Mouse (Mus musculus): ENCODE measurements around the gene Alcam. TPM values are rescaled to one million over a fixed set of nuclear protein-coding genes. Genes with fewer than 3 reads are reported as not detected.

Gene Alcam
- total RNA-seq, 2 experiments from 2014 or later, result 0.17 to 4.4 TPM

DNA sequence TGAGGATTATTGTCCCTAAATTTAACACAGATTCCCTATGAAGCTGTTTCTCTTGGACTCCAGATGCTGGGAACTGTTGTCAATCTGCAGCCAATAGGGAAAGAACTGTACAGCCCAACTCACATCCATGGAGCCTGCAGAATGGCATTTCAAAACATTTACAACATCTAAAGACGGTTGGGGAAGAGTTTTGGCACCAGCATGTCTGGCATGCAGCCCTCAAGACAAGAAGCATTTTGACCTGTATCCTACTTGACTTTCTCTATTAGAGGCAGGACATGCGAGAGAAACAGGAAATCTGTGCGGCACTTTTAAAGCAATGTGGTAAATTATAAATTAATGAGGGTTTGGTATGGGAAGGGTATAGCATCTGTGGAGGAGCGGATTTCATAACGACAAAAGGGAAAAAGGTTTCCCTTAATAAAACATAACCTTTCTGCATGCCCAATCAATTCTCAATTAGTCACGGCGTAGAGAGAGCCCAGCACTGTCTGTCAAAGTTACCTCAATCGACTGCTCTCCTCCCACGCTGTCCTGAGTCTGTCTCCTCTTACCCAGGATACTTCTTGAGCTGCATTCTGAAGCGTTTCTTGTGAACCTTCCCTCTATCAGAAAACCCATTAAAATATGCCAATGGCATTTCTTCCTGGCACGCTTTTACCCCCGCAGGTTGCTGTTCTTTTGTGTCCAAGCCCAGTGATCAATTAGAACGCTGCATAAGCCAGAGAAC is 70.3 kb downstream of the Alcam start:
- ATAC-seq (replicated peaks; ENCODE audit: low FRiP score, low TSS enrichment, poor library complexity, severe bottlenecking), result no peak

DNA sequence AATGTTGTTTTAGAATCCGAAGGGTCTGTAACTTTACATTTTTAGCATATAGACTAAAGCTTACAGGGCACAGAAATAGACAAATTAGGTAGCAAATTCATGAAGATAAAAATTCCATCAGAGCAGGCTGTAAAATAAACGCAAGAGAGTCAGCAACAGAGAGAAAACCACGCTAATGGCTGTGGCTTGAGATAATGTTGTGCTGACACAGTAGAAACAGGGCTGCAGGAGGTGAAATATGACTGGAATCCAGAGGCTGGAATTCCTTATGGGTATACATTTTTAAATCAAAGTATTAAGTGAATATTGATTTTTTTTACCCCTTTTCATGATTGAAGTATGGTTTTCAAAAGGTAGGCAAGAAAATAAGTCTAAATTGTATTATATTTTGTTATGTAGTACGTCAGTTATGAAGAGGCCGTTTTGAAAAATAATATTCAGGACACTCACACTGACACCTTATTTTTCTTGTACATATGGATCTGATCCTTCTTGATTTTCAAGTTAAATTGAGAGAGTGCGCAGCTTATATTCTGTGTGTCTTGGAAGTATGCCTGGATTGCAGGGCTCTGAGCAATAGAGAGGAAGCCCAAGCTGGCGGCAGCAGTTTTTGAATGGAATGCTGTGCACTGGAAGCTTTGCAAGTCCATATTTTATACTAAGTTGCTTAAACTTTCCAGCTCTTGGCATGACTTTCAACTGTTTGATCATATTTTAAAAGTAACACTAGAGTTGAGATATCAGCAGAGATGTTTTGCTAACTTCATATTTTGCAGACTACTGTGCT is 74.9 kb downstream of the Alcam start:
- no peak for ATAC-seq (replicated peaks; ENCODE audit: low FRiP score, low TSS enrichment, poor library complexity, severe bottlenecking)

DNA sequence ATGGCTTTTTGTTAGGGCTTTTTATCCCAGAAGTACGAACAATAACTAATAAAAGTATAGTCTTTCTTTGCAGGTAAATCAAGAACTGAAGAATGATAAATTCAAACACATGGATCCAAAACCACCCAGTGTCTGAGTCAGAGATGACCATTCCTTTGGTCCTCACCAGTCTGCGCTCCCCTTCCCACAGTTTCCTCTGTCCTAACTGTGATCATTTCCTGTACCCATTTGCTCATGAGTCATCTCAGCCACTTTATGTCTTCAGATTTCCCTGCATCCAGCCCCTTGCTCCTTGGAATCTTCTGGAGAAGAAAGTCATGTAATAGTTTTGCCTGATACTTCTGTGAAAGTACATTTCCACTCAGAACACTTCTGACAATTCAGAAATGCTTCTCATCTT is 77.0 kb downstream of the Alcam start:
- no peak for ATAC-seq (replicated peaks; ENCODE audit: low FRiP score, low TSS enrichment, poor library complexity, severe bottlenecking)

DNA sequence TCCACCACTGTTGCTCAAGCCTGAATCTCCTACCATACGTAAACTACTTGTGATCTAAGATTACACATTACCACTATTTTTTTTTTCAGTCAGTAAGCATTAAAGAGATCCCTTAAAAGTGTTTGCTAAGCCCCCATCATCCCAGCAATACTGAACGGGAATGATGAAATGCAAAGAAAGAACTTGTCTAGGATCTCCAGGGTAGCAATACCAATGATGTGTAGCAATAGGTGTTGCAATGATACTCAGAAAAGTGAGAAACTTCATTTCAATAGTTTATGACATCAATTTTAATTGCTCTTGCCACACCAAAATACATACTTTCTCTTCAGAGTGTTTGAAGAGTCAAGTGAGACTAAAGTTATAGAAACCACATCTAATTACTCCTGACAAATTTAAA is 81.9 kb downstream of the Alcam start:
- ATAC-seq (replicated peaks; ENCODE audit: low FRiP score, low TSS enrichment, poor library complexity, severe bottlenecking), result no peak

DNA sequence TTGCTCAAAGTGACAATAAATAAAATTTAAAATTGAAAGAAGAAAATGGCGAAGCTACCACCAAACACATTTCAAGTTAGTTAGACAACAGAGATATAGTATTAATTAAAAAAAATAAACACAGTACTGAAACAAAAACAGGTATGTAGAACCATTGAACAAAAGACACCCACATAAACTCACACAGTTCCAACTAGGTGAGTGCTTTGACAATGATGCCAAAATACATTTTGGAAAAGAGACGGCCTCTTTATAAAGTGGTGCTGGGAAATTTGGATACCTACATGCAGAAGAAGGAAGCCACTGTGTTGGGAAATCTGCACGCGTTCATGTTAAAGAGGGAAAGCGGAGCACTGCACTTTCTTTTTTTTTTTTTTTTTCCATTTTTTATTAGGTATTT is 85.4 kb downstream of the Alcam start:
- no peak for ATAC-seq (replicated peaks; ENCODE audit: low FRiP score, low TSS enrichment, poor library complexity, severe bottlenecking)

DNA sequence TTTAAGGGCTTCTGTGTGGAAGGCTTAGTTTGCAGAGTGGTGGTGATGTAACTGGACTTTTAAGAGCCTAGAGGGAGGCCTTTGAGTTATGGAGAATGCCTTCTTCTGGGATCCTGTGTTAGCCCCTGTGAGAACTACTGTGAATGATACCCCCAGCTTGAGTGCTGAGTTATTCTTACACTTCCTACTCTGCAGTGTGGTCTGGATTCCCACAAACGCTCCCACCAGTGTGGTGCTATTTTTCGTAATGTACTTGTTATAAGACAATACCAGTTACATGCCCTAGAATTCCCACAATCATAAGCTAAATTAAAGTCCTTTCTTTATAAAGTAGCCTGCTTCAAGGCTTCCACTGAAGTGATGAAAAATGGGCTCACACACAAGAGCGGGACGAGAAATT is 87.0 kb downstream of the Alcam start:
- ATAC-seq (replicated peaks; ENCODE audit: low FRiP score, low TSS enrichment, poor library complexity, severe bottlenecking), result no peak

DNA sequence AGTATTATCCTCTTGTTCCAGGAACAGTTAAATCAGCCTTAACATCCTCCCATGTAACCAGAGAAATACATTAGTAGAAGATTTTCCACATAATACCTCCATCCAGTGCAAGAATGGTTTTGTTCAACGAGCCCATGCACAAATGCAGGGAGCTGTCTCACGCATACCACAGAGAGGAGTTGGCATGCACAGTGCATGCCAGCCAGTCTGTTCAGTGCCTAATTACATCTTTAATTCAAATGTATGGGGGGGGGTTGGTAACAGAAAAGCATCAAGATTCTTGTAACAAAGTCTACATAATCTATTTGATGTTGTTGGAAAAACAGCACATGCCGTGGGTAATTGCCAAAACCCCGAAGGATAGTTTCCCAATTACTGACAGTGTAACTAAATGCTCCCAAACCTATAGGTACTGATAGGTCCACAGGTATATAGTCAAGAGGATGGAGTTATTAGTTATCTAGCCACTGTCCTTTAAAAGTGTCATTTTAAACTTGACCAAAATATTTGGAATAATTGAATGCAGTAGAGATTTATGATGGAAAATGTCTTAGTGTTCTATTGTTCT is 89.8 kb downstream of the Alcam start:
- no peak for ATAC-seq (replicated peaks; ENCODE audit: low FRiP score, low TSS enrichment, poor library complexity, severe bottlenecking)

DNA sequence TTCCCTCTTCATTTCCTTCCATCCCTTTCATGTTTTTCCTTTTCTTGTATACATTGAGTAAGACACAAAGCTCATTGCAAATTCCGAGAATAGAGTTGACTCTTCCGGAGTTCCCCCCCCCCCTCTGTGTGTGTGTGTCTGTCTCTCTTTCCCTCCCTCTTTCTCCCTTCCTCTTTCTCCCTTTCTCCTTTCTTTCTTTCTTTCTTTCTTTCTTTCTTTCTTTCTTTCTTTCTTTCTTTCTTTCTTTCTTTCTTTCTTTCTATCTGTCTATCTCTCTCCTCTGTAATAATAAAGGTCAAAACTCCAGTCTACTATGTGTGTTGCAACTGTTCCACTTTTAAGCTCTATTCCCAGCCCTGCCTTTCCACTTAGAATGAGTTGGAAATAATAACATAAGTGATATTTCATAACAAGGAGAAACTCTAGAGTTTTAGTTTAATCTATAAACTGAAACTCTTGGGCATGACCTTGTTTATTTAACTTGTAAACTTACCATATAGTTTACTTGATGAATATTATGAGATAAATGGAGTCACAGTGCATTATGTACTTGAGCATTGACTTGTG is 110.3 kb downstream of the Alcam start:
- ATAC-seq (replicated peaks; ENCODE audit: low FRiP score, low TSS enrichment, poor library complexity, severe bottlenecking), result no peak

DNA sequence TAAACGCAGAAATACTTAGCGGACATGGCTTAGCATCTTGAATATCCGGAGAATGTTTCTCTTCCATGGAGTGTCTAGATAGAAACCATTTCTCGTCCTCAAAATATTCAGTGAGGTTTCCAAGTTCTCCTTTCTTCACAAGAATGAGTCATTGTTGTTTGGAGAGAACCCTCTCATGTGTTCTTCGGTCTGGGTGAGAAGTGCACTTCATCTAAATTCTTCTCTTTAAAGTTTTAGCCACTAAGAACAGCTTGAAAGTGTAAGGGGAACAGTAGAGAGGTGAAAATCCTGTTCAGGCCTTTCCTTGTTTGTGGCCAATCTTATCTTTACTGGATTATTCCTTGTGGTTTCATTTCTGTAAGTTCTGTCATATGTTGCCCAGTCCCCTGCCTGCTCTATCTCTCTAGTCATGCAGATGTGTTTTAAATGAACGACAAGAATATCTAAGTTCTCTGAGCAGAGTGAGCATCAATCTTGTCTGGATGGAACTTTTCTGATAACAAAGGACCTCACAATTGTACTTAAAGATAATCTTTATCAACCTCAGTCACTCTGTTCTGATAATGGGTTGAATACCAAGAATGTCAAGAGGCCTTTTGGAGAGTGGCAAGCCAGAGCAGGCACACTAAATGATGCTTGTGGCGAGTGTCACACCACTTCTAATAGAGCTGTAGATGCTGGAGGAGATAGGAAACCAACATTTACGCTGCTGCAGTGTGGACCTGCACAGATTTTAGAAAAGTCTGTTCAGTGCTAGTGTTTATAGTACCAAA is 111.0 kb downstream of the Alcam start:
- ATAC-seq (replicated peaks; ENCODE audit: low FRiP score, low TSS enrichment, poor library complexity, severe bottlenecking), result no peak

DNA sequence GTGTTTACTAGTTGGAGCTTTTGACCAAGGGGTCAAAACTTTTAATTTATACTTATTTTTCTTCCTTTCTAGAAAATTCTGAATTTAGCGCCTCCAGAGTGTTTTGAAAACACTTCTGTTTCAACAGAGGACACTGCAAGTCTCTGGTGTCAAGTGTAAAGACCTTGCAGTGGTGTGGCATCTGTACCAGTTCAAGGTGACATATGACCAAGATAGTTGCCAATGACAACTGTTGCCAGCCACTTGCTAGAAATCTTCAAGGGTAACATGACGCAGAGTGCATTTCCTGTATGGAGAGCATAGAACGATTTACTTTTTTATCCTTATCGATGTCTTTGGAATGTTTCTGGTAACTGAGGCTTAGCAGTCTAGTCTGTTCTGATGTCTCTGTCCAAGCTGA is 119.8 kb downstream of the Alcam start:
- ATAC-seq (replicated peaks; ENCODE audit: low FRiP score, low TSS enrichment, poor library complexity, severe bottlenecking), result no peak

DNA sequence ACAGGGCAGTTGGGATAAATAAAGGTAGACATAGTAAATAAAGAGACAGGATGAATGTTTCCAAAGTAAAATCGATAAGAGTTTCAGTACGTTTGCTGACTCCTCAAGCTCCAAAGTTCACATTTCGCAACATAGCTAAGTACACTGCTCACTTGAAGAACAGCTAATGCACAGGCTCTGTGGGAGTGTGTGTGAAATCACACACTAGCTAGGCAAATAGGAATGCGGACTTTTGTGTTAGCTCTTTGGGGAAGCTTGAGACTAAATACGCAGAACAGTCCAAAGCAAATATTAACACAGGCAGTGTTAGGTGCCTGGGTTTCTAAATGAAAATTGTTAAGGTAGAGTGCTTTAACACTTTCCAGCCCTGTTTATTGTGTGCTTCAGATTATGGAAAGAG is 120.2 kb downstream of the Alcam start:
- ATAC-seq (replicated peaks; ENCODE audit: low FRiP score, low TSS enrichment, poor library complexity, severe bottlenecking), result no peak

DNA sequence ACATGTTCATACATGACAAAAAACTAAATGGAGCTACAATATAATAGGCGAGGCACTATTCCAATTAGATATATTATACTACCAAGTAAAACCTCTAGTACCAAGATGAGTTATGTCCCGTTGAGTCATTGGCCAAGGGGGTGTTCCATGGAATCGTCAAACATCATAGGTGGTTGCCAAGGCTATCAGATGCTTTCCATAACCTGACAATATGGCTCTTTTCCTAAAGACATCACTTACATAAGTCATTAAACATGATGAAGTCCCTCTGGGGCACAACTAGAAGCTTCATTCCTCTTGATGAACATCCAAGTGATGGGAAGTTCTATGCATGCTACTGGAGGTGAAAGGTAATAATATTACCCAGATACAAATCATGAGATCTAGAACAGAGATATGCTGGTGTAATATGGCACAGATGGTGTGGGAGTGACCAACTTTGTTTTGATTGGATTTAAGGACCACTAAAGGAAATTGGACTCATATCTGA is 122.5 kb downstream of the Alcam start:
- no peak for ATAC-seq (replicated peaks; ENCODE audit: low FRiP score, low TSS enrichment, poor library complexity, severe bottlenecking)

DNA sequence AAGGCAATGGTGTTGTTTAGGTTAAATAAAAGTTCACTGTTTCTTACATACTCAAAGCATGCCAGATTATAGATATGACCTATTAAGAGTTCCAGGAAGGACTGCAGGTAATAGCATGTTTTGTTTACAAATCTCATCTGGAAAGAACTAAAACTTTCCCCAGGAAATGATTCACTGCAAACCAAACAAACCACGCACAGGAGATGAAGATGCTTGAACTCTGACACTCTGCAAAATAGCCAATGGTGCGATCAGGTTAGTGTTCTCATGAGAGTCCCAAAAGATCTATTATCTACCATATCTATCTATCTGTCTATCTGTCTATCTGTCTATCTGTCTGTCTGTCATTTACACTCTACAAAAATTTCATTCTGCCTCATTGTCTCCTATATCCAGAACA is 124.5 kb downstream of the Alcam start:
- no peak for ATAC-seq (replicated peaks; ENCODE audit: low FRiP score, low TSS enrichment, poor library complexity, severe bottlenecking)

DNA sequence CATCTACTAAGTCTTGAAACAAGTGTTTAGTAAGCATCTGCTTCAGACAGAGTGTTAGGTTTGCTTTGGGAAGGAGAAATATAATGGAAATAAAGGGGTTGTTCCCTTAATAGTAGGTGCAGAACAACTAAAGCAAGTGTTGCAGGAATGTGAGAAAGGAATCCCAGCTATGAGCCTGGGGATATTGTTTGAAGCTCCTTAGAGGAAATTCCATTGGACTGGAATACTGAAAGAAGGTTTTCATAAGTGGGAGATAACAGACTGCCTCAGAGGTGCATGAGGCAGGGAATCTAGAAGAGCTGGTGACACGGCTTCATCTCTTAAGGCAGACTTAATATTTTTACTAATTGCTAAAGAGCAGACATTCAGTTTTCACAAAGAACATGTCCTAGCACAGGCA is 134.6 kb downstream of the Alcam start:
- no peak for ATAC-seq (replicated peaks; ENCODE audit: low FRiP score, low TSS enrichment, poor library complexity, severe bottlenecking)

DNA sequence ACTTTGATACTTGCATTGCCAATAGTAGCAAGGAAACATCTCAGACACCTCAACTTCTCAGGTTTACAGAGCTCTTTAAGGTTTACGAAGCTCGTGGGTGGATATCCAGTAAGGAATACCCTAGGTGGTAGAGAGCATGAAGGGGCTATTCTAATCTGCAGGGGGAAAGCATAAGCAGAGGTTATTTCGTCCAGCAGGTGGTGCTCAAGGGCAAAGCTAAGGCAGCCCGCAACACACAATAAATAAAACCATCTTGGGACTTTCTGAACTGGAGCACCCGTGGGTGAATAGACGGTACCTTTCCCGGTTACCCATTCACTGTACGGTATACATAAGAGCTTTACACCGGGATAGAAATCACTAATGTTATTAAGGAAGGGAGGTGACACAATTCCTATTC is 142.8 kb downstream of the Alcam start:
- ATAC-seq (replicated peaks; ENCODE audit: low FRiP score, low TSS enrichment, poor library complexity, severe bottlenecking), result peak; percentile 92

DNA sequence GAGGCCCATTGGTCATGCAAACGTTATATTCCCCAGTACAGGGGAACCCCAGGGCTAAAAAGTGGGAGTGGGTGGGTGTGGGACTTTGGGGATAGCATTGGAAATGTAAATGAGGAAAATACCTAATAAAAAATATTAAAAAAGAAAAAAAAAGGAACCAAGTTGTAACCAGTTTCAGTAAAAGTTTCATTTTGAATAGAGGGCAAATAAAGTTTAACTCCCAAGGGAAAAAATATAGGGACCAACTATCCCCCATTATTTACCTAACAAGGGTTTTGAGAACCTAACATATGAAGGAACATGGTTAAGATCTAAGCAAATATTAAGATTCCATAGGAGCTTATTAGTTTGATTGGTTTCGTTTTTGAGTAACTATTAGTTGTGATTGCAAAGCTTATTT is 146.9 kb downstream of the Alcam start:
- ATAC-seq (replicated peaks; ENCODE audit: low FRiP score, low TSS enrichment, poor library complexity, severe bottlenecking), result no peak

DNA sequence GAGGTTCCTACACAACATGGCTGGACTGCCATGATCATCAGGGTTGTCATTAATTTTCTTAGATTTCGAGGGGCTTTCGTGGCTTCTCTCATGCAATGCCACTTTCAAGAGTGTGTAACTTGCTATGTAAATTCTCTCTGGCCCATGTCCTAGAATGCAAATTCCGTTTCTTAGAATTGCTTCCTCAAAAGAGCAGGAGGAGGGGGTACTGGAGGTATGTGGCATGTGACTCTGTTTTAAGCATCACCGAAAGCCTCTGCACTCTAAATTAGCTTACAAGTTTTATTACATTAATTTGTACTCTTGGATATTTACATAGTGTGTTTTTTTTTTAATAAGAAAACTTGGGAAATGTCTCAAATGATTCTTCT is 150.4 kb downstream of the Alcam start:
- no peak for ATAC-seq (replicated peaks; ENCODE audit: low FRiP score, low TSS enrichment, poor library complexity, severe bottlenecking)

DNA sequence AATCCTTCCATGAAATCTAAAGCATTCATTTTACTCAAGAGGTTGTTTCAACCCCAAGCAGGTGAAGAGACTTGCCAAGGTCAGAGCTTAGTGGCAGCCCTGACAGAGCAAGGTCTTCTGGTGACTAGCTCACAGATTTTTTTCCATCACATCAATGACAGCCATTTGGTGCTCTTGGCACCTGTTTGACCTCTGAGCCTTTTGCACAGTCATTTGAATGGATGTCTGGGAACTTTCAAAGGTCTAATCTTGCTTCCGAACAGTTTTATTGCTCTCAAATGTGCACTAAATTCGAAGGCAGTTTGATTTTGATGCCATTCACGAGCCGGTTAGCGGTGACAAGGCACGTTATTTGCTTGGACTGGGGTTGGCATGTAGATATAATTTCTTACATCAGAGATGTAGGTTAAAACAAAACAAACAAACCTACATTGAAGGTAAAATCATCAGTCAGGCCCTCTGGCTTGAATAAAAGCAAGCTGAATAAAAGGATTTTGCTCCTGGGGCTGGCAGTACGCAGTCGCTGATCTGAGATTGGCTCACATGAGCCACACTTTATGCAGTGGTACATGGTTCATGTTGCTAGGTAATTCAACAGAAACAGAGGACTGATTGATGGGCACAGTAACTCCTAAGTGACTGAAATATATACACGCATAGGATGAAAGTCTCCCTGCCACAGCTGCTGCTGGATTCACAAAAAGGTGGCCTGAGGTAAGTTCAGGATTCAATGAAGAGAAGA is 150.9 kb downstream of the Alcam start:
- no peak for ATAC-seq (replicated peaks; ENCODE audit: low FRiP score, low TSS enrichment, poor library complexity, severe bottlenecking)

DNA sequence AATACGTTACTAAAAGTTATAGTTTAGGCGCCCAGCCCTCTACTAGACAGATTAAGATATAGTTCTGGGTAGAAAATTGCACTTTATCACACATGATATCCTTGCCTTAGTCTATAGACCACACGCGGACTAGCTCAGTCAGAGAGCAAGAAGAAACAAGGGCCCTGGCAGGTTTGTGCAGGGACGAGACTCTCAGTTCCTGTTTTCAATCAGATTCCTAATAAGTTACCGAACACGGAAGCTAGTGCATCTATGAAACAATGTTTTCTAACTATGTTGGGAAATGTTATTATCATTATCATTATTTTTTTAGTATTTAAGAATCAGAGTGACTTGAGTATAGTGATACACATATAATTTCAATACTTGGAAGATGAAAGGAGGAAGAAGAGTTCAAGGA is 152.1 kb downstream of the Alcam start:
- no peak for ATAC-seq (replicated peaks; ENCODE audit: low FRiP score, low TSS enrichment, poor library complexity, severe bottlenecking)
